Mouse (Mus musculus): ENCODE data around the gene Blm.

Blm gene

DNA sequence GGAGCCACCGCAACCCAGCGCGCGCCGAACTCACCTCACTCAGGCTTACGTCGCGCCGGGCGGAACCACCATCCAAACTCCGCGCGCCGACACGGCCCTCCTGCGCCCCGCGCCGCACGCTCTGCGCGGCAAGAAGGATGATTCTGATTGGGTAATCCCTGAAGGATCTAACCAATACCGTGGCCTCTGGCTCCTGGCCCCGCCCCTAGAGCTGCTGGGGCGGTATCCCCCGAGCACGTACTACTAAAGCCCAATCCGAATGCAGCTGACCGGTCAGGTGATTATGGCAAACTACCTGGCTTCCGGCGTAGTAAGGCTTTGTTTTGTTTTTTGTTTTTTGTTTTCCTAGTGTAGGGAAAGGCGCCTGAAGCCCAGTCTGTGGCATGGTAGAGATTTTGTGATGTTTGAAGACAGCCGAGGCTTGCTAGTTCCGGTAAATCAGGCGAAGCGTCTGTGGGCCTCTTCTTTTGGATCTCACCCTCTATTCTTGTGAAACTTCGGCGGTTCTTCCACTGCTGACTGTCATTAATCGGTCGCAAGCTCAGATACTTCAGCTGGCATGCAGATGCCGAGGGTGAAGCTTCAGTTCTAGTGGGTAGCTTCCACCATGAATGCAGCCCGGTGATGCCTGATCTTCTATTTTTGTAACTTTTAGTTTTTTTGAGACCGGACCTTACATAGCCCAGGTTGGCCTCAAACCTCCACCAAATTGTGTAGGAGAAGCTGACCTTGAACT lies at the start of gene Blm:
Blm (minus strand) TSS at position 111 of the 736 bp plus-strand sequence.
- peak; percentile 94 to 97 for DNase-seq (ENCODE audit: low spot score in 2 of 2)

DNA sequence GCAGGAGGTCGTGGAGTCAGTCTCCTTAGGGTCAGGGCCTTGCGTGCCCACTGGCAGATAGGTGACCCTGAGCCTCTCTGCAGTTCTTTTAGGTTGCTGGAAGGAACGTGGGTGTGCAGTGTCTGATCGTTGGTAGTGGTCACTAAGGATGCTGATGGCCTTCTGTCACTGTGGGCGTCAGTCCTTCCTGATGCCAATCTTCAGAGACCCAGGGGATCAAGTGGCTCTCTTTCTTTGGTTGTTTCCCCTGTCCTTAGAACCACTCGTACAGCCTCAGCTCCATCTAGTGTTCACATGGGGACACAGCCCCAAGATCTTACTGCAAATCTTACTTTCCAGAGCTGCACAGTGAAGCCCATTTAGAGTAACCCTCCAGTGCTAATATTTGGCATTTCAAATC lies 49.1 kb upstream of the Blm start:
- peak in 1 of 2 experiments; percentile 56 for DNase-seq (ENCODE audit: low spot score in 2 of 2)

DNA sequence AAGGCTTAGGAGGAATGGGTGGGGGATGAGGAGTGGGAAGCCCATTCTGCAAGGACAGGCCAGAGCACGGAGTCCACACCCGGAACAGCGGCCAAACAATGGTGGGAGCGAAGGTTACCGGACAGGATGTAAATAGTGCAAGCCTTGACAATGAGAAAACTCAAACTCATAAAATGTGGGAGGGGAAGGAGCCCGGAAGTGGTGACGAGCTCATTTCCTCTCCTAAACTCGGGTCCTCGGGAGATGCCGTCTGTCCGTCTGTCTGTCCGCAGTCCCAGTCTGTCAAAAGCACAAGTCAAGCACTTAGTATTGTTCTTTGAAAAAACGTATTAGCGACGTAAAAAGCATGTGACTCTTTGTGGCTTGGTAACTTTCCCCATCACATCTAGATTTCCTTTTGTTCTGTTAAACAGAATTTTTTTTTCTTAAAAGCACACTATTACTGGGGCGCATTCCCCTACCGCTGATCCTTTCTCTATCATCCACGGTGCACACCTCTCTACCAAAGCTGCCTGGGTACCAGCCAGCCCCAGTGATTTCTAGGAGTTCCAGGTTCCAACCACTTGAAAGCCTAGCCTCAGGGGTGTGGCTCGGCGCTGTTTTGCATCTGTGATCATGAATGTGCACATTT lies 48.0 kb upstream of the Blm start:
- no peak for DNase-seq (ENCODE audit: low spot score in 2 of 2)

DNA sequence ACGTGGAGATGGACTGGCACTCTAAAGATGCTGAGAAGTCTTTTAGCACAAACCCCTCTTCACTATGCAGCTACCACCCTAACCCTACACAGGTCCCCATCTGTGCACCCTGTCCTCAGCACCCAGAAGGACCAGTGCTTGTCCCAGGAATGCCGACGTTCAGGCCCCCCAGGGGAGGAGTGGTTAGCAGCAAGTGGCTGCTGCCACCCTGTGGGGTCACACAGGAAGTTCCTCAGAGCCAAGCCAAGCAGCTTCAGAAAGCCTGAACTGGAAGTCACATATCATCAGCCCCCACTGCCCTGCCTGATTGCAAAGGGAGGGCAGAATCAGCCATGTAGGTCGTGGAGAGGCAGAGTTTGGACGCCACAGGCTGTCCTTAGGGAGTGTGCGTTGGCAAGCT lies 45.4 kb upstream of the Blm start:
- peak; percentile 31 to 46 for DNase-seq (ENCODE audit: low spot score in 2 of 2)

DNA sequence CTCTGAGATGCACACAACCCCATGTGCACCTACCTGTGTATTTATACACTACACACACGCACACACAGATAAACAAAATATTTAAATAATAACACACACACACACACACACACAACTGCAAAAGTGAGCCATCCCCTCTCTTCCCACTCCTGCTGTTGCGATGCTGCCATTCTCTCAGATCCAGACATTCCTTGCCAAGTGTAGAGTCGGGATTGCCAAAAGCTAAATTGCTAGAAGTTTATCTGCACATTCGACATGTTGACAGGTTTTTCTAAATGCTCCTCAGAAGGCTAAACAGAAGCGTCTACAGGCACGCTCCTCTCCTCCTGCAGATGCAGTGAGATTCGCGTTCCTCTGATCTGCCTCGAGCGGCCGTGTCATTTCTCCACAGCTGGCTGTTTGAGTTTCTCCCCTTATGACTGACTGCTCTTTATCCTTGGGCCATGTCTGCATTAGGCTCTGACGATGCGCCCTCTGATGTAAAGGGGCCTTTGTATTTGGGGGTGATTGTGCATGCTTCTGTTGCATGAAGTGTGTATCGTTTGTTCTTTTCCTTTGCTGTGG lies 42.6 kb upstream of the Blm start:
- DNase-seq (ENCODE audit: low spot score in 2 of 2), result no peak

DNA sequence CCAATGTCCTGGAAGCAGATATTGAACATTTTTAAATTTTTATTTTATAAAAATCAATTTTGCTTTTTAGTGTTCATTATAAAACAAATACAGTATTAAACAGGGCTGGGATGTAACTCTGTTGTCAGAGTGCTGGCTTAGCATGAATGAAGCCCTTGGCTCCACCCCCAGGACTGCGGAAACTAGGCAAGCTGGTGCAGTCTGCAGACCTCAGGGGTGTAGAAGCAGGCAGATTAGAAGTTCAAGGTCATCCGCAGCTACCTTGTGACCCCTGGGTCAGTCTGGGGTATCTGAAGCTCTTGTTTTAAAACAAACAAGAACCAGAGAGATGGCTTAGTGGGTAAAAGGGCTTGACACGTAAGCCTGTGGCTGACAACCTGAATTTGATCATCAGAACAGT lies 41.7 kb upstream of the Blm start:
- no peak for DNase-seq (ENCODE audit: low spot score in 2 of 2)

DNA sequence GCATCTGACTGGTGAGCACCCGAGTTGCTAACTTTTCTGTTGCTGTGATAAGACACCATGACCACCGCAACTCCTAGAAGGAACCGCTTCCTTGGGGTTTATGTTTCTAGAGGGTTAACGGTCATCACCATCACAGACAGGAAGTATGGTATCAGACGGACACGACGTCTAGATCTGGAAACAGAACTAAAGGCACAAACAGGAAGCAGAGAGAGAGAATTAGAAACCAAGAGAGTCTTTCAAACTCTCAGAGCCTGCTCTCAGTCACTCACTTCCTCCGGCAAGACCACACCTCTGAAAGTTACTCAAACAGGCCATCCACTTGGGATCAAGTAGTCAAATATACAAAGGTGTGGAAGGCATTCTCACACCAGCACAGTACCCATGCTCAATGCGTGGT lies 40.8 kb upstream of the Blm start:
- DNase-seq (ENCODE audit: low spot score in 2 of 2), result no peak

DNA sequence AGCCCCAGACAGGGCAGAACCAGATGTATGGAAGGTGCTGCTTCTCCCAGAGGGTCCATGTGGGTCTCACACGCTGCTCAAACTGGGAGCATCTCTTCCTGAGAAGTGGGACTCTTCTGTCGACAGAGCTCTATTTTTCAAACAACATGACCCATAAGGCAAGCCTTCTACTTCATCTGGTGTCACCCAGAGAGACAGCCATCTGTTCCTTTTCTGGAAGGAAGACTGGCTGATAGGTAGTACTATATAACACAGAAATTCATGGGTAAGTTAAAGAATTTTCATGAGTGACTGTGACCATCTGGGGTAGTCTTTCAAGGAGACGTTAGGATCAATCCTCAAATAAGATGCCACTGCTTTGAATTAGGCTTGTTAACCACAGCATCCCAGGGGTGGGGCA lies 38.2 kb upstream of the Blm start:
- no peak for DNase-seq (ENCODE audit: low spot score in 2 of 2)

DNA sequence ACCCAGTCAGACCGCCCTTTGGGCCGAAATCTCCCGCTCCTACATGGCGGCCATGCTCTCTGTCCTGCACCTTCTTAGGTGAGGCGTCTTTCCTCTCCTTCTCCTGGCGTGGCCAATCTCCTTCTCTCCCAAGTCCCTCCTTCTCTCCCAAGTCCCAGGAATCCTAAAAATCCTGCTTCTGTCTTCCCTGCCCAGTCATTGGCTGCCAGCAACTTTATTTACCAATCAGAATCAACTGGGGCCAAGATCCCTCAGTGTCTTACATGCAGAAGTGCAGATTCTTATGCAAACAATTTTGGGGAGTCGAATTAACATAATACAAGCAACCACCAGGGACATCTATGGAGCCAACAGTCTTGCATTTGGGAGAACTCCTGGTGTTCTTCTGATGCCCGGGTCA lies 33.1 kb upstream of the Blm start:
- DNase-seq (ENCODE audit: low spot score in 2 of 2), result no peak

DNA sequence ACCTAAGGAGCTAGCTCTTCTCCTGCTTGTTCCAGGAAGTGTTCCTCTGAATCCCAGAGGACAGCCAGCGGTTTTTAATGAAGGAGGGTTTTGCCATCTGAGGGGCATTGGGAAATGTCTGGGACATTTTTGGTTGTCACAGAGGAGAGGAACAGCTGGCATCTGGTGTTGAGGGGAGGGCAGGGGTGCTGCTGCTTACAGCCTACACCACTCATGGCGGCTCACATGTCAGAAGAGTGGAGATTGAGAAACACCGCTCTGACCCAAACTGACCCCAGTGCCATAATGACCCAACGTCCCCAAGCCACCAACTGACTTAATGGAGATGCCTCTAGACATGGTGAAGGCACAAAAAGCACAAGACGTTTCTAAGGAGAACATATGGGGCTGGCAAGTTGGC lies 27.0 kb upstream of the Blm start:
- DNase-seq (ENCODE audit: low spot score in 2 of 2), result no peak

DNA sequence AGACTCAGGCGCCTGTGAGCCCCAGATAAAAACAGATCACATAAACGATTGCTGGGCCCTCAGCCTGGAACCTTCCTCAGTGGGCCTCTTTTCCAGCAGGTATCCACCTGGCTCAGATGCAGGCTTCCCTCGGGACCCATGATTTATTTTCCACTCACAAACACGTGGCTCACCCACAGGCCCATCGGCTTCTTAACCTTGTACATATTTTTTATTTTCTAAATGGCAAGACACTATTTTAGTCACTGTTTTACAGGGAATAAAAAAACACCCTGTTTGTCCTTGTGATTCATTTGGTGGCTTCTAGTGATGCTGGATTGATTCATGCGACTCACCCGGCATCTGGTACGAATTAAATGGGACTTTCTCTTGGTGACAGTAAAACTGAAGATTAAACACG lies 26.4 kb upstream of the Blm start:
- DNase-seq (ENCODE audit: low spot score in 2 of 2), result no peak

DNA sequence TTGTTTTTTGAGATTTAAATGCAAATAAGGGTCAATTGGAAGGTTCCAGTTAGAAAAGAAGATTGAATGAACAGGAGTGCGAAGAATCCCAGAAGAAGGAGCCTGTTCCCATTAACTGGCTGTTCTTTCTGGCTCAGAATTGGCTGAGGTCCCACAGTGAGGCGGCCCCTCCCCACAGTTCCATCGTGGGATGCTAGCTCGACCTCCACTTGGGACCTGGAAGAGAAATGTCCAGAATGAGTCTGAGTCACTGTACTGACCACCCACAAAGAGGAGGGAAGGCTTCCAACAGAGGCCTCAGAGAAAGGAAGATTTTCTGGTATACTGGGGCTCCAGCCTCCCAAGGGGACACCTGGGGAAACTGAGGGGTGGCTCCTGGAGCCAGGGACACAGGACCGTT lies 23.7 kb upstream of the Blm start:
- no peak for DNase-seq (ENCODE audit: low spot score in 2 of 2)

DNA sequence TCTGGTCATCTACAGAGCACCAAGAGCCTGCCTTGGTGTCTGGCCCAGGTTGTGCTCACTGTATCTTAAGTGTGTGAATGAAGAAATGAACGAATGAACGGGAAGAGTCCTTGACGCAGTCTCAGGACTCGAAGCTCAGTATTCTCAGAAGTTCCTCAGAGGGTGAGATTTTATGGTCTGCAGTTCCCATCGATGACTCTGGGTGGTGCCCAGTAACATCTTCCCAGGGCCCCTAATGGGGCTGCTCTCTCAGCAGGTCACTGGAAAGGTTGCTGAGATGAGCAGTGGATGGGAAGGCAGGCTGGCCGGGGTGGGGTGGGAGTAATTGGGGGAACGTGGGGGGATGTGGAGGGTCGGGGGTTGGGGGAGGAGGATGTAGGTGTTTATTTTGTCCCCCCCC lies 23.2 kb upstream of the Blm start:
- DNase-seq (ENCODE audit: low spot score in 2 of 2), result no peak

DNA sequence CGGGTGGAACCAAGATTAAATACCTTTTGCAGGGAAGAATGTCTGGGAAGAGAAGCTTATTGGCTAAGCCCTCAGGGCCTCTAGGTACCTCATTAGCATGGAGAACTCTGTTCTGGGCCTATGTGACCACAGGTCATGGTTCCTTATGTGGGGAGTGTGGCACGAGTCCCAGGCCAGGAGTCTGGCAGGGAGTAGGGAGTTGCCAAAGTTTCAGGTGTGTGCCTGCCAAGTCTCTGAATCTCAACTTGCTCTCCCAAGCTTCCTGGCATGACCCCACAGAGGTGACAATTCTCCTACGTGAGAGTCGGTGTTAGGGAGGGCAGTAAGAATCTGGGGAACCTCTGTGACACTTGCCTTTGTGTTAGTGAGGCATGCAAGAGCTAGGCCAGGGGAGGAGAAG lies 22.2 kb upstream of the Blm start:
- DNase-seq (ENCODE audit: low spot score in 2 of 2), result no peak

DNA sequence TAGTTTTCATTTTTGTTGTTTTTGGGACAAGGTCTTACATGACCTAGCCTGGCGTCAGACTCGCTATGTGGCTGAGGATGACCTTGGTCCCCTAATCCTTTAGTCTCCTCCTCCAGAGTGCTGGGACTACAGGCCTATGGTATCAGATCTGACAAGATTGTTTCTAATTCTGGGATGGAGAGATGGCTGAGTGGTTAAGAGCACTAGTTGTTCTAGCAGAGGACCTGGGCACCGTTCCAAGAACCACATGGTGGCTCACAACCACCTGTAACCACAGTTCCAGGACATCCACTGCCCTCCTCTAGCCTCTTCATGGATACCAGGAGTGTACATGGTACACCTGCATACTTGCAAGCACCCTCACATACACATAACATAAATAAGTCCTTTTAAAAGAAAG lies 21.2 kb upstream of the Blm start:
- no peak for DNase-seq (ENCODE audit: low spot score in 2 of 2)

DNA sequence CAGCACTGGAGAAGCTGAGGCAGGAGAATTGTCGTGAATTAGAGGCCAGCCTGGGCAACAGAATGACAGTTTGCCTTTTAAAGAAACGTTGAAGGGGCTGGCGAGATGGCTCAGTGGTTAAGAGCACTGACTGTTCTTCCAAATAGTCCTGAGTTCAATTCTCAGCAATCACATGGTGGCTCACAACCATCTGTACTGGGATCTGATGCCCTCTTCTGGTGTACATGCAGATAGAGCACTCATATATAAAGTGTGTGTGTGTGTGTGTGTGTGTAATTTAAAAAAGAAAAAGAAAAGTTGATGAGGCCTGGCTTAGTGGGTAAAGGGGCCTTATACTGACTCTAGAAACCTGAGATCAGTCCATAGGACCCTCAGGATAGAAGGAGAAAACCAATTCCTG lies 20.2 kb upstream of the Blm start:
- DNase-seq (ENCODE audit: low spot score in 2 of 2), result no peak

DNA sequence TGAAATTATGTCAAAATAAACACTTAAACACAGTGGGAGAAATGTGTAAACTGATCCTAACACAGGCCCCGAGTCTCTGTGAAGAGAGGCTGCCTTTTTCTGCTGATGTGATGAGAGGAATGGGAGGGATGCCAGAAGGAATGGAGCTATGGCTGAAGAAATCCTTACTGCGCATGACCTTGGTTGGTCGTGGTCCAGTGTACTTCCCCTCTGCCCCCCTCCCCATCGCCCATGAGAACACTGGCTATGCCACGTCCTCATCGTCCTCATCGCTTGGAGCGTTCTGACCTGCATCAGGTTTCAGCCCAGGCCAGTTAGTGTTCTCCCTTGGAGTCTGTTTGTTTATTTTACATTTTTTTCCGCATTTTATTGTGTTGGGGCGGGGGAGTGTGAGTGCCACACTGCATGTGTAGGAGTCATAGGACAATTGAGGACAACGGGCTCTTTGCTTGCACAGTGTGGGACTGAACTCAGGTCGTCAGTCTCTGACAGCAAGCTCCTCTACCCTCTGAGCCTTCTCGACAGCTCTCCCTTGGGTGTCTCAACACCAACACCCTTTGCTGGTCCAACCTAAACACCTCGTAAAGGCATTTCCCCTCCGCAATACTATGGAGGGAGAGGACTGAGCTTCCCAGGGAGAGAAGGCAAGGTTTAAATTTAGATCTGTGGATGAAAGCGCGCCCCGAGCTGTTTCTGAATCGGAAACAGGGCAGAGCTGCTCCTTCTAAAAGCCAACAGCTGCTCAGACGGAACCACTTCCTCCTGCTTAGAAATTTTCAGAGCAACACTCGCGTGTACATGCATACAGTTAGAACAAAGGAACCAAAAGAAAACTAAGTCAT lies 19.5 kb upstream of the Blm start:
- DNase-seq (ENCODE audit: low spot score in 2 of 2), result peak; percentile 30 to 44

DNA sequence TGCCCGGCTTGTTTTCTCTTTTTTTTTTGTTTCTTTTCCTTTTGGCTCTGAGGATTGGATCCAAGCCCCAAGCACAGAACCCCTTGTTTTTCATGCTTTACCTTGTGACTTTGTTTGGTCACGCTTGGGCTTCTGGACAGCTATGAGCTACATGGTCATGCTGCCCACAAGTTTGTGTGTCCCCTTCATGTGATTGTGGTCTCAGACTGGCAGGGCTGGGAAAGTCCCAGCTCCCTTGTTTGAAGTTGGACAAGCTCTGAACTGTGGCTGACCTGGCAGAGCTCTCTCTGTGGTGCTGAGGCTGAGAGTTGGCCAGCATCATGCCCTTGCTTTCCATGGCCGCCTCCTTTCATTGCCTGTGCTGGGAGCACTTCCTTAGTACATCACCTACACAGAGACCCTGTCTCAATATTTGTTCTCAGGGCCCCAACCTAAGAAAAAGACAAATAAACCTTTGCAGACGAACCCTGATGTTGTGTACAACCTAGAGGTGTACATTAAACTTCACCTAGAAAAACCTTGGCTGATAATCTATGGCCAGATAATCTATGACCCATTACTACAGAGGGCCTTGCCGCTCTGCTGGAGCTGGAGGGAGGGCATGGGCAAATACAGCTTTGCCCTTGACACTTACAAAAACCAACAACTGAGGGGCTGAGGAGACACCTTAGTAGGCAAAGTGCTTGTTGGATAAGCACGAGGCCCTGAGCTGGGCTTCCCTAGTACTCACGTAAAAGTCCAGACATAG lies 13.8 kb upstream of the Blm start:
- DNase-seq (ENCODE audit: low spot score in 2 of 2), result no peak

DNA sequence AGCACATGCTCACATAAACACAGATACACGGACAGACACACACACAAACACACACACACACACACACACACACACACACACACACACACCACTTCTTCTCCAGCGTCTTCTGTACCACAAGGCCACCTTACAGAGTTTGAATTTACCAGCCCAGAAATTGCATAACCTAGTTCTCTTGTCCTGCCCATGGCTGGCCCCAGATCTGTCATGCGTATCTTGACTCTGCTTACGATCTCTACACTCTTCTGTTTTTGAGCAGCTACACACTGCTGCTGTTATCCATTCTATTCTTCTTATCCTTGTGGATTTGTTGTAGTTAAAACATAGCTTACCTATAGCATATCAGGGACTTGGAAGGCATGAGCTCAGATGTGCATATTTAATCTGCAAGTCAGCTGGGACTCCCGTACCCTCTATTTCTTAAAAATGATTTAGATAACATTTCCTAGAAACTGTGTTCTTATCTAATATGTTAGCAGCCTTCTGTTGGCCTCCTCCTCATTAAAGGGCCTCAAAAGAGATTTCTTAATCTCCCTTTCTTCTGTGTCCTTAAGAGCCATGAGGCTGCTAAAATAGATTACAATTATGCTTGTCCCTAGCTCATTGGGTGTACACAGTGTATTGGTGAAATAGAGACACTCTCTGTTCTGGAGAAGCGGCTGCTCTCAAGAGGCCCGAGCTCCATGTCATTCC lies 7.4 kb upstream of the Blm start:
- no peak for DNase-seq (ENCODE audit: low spot score in 2 of 2)

DNA sequence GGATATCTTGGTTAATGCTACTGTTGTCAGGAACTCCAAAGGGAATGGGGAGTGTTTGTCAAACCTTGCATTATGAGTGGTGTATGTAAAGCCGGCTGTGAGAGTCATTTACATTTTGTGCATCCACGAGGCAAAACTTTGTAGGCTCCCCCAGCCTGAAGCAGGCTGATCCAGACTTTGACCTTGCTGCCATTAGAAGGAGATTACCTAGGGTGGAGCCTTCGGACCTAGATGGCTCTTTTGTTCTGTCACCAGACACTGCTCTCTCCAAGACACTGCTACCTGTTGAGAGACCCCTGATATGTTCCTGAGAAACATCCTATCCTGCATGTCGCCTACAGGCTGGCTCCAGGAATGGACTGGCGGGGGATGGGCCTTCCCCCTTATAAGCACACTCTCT lies 4.7 kb upstream of the Blm start:
- no peak for DNase-seq (ENCODE audit: low spot score in 2 of 2)

DNA sequence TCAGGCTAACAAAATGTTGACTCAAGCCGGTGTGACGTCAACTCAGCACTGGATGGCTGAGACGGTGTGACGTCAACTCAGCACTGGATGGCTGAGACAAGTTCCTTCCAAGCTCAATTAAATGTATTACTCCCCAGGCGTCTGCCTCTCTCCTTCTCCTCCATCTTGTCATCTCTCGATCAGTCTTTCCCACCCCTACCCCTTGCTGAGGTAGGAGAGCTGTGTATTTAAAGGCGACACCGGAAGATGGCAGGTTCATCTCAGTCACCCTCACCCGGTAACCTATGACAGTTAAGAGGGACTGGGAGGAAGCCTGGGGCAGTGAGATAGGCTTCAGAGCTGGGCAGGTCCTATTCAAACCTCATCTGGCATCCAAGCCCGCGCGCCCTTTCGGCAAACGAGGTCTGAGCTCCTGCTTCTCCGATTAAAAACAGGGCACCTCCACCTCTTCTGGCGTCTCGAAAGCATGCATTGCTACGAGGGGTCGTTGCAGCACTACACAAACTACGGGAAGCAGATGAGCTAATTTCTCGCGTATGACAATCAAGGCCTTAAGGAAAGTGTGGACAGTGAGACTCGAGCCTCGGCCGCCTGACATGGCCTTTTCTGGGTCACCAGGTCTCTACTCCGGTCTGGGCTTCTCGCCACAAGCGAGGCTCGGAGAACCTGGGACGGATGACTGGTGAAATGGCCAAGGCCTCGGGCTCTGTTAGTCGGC lies 469 bp downstream of the Blm start:
- DNase-seq (ENCODE audit: low spot score in 2 of 2), result no peak

Data from frontal cortex, postnatal 14 days (tissue).